Mouse (Mus musculus): ENCODE results near the gene Ets2.
A peak's percentile ranks its signal among the peaks of the same experiment; 100 is the strongest.

- no peak for TF ChIP-seq ZC3H11A (IDR thresholded peaks at IDR 0.05; ENCODE audit: low read depth, low read length)
- TF ChIP-seq CHD2 (IDR thresholded peaks at IDR 0.05; ENCODE audit: low read length), result no peak
- TF ChIP-seq MYC (IDR thresholded peaks at IDR 0.05; ENCODE audit: low read depth, low read length), result 0 out of 2 replicates have a peak, but pooled peaks have one; percentile 12
- TF ChIP-seq RCOR1 (IDR thresholded peaks at IDR 0.05; ENCODE audit: low read depth, low read length), result peak; percentile 52; the same call in 1 of the 2 replicates
- TF ChIP-seq CTCF (IDR thresholded peaks at IDR 0.05 in 2 of 3, conservative IDR thresholded peaks at IDR 0.05 in 1 of 3; ENCODE audit: control insufficient read depth in 1 of 3, insufficient read depth in 1 of 3, low read depth in 2 of 3, low read length in 3 of 3, poor library complexity in 1 of 3, severe bottlenecking in 1 of 3), result no peak
- TF ChIP-seq EP300 (IDR thresholded peaks at IDR 0.05; ENCODE audit: low read depth in 1 of 2, low read length in 2 of 2), result no peak; a peak in 1 of 4 replicates
- TF ChIP-seq POLR2A (IDR thresholded peaks at IDR 0.05; ENCODE audit: control insufficient read depth in 1 of 2, insufficient read depth in 1 of 2, low read depth in 1 of 2, low read length in 2 of 2, poor library complexity in 1 of 2), result no peak
- TF ChIP-seq MAX (IDR thresholded peaks at IDR 0.05; ENCODE audit: low read length), result no peak
- TF ChIP-seq USF2 (IDR thresholded peaks at IDR 0.05; ENCODE audit: borderline replicate concordance in 1 of 2, insufficient read depth in 1 of 2, low read depth in 1 of 2, low read length in 2 of 2), result no peak
Measured at GRCm38 (mm10) chr16:95753295-95753694, 51.4 kb downstream of the Ets2 start.

Measured in MEL (cell line).